Mouse (Mus musculus): Measurements from ENCODE around the gene Gpd2. TPM values are rescaled to one million over a fixed set of nuclear protein-coding genes. Genes with fewer than 3 reads are reported as not detected.

Gpd2 gene
- polyA plus RNA-seq, 1 experiment: 220 TPM

DNA sequence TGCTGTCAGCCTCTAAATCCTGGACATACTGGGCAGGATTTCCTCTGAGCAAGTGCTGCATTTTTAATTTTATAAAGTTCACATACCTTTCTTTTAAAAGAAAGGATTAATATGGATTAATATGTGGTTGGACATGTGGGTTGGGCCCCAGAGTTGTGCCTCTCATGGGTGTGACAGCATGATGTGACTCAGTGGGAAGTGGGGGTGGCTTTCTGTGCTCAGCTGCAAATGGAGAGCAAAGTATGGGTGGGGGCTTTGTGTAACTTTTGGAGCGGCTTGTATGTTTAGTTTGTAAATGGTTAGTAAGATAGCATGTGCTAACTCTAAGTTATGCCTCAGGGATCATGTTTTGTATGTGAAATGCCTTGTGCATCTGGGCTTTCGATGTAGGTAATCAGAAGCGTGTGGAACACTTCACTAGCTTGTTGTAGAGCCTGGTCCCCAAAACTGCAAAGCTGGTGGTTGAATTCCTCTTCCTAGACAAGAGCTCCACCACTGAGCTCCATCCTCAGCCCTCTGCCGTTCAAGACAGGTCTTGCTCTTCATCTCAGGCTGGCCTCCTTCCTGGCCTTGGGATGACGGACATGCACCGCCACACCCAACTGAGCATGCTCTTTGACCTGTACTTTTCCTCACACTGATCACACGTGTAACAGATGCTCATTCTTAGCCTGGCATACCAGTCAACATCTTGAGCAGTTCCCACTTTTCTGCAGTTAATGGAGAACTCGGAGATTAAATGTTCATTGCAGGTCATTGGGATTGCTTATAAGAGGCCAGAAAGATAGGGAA, 24.0 kb downstream of the Gpd2 start:
- TF ChIP-seq CTCF (IDR thresholded peaks at IDR 0.05; ENCODE audit: control insufficient read depth, insufficient read depth, insufficient replicate concordance, low read depth, low read length): no peak
- no peak for TF ChIP-seq POLR2A (IDR thresholded peaks at IDR 0.05; ENCODE audit: control insufficient read depth, low read depth, low read length)
- H3K4me3 ChIP-seq (ENCODE audit: control insufficient read depth, low read depth, low read length): no peak overlapping the region

DNA sequence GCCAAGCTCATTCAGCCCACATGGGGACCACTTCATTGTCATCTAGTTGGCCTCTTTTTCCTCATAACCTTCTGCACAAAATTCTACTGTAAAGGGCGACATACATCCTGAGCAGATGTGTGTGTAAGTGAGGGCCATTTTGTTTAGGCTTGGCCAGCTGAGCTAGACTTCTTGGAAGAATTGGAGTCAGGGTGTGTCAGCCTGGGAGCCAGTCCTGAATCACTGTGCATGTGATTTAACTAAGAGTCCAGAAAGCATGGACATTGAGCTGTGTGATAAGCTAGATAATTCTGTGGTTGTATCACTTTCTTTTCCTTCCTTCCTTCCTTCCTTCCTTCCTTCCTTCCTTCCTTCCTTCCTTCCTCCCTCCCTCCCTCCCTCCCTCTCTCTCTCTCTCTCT, 26.0 kb downstream of the Gpd2 start:
- H3K27ac ChIP-seq (ENCODE audit: control insufficient read depth, insufficient read depth, low read depth, low read length): no peak overlapping the region
- H3K4me3 ChIP-seq (ENCODE audit: control insufficient read depth, low read depth, low read length): peak overlapping the region; percentile 50
- TF ChIP-seq CTCF (IDR thresholded peaks at IDR 0.05; ENCODE audit: control insufficient read depth, insufficient read depth, insufficient replicate concordance, low read depth, low read length): no peak
- TF ChIP-seq POLR2A (IDR thresholded peaks at IDR 0.05; ENCODE audit: control insufficient read depth, low read depth, low read length): no peak
- no peaks in the 10 kb centered on the region for H3K36me3 ChIP-seq (ENCODE audit: control insufficient read depth, insufficient read depth, low read length)
- no peaks in the 10 kb centered on the region for H3K27me3 ChIP-seq (ENCODE audit: control insufficient read depth, insufficient read depth, low read length)
- no peaks in the 10 kb centered on the region for H3K4me1 ChIP-seq (ENCODE audit: control insufficient read depth, insufficient read depth, low read length)

More for the DNA sequence above, 24.0 kb downstream of the Gpd2 start:
- Histone ChIP-seq H3K27me3 (ENCODE audit: control insufficient read depth, insufficient read depth, low read length) (no peaks in the 10 kb centered on the region), H3K27ac (ENCODE audit: control insufficient read depth, insufficient read depth, low read depth, low read length) (no peak overlapping the region), H3K36me3 (ENCODE audit: control insufficient read depth, insufficient read depth, low read length) (no peaks in the 10 kb centered on the region), H3K4me1 (ENCODE audit: control insufficient read depth, insufficient read depth, low read length) (no peaks in the 10 kb centered on the region)

DNA sequence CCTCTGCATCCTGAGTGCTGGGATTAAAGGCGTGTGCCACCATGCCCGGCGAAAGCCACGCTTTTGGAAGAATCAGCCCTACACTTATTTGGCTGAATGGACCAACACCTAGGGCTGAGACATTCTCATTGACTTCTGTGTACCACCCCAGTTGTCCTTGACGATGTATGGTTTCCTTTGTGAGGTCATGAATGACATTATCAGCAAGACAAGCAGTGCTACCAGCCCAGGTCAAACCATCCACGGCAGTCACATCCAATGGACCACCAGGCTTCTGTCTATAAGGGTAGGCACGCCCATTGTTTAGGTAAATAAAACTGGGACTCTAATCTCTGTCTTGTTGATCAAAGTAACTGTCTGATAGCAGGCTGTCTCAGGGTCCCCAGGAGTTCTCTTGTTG, 27.5 kb downstream of the Gpd2 start:
- Histone ChIP-seq H3K4me3 (ENCODE audit: control insufficient read depth, low read depth, low read length) (peak overlapping the region; percentile 85), H3K4me1 (ENCODE audit: control insufficient read depth, insufficient read depth, low read length) (no peaks in the 10 kb centered on the region), H3K27ac (ENCODE audit: control insufficient read depth, insufficient read depth, low read depth, low read length) (peak overlapping the region; percentile 57), H3K27me3 (ENCODE audit: control insufficient read depth, insufficient read depth, low read length) (no peaks in the 10 kb centered on the region), H3K36me3 (ENCODE audit: control insufficient read depth, insufficient read depth, low read length) (no peaks in the 10 kb centered on the region)
- TF ChIP-seq POLR2A (IDR thresholded peaks at IDR 0.05; ENCODE audit: control insufficient read depth, low read depth, low read length): peak; percentile 58; the same call in 1 of the 2 replicates
- TF ChIP-seq CTCF (IDR thresholded peaks at IDR 0.05; ENCODE audit: control insufficient read depth, insufficient read depth, insufficient replicate concordance, low read depth, low read length): no peak

DNA sequence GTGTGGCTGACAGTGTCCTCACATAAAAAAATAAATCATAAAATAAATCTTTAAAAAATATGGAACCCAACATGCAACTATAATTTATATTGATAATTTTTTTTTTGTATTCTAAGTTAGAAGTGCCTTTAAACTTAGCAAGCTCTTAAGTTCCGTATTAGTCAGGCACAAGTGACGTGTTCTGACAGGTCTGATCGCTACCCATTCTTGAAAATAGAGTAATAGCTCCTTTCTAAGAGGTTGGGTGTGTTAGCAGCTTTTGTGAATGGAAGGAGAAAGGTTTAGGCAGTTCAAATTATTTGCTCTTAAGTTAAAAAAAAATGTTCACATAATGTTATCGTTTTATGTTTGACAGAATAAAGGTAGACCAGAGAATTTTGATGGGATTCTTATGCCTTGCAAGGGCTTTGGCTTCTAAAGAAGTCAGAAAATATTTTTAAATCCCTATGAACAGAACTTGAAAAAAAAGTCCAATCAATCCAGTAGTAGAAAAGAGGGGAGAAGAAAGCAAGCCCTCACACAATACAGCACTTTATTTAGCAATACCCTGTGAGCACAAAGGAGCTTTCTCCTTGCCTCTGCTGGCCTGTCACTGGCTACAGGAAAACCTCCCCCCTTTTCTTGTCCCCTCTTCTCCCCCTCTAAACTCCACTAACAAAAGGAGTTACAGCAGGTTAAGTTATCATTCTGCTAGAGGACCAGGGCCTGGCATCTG, 29.4 kb downstream of the Gpd2 start:
- Histone ChIP-seq H3K27me3 (ENCODE audit: control insufficient read depth, insufficient read depth, low read length) (no peaks in the 10 kb centered on the region), H3K4me1 (ENCODE audit: control insufficient read depth, insufficient read depth, low read length) (no peaks in the 10 kb centered on the region), H3K27ac (ENCODE audit: control insufficient read depth, insufficient read depth, low read depth, low read length) (no peak overlapping the region), H3K4me3 (ENCODE audit: control insufficient read depth, low read depth, low read length) (peak overlapping the region; percentile 68), H3K36me3 (ENCODE audit: control insufficient read depth, insufficient read depth, low read length) (no peaks in the 10 kb centered on the region)
- TF ChIP-seq POLR2A (IDR thresholded peaks at IDR 0.05; ENCODE audit: control insufficient read depth, low read depth, low read length): no peak
- TF ChIP-seq CTCF (IDR thresholded peaks at IDR 0.05; ENCODE audit: control insufficient read depth, insufficient read depth, insufficient replicate concordance, low read depth, low read length): no peak

DNA sequence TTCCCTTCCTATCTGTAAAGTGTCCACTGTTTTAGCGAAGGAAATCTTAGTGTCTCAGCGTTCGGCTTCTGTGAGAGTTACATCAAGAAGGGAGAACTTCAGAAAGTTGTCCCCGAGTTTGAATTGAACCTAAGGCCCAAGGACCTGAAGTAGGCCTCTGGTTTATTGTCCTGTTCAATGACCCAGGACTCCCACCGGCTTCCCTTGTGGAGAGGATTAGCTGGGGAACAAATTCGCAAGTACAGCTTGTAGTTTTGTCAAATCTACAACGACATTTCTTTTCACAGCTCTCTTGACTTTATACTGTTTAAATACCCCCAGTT, 29.9 kb downstream of the Gpd2 start:
- Histone ChIP-seq H3K36me3 (ENCODE audit: control insufficient read depth, insufficient read depth, low read length) (no peaks in the 10 kb centered on the region), H3K4me3 (ENCODE audit: control insufficient read depth, low read depth, low read length) (peak overlapping the region; percentile 68), H3K27me3 (ENCODE audit: control insufficient read depth, insufficient read depth, low read length) (no peaks in the 10 kb centered on the region), H3K4me1 (ENCODE audit: control insufficient read depth, insufficient read depth, low read length) (no peaks in the 10 kb centered on the region), H3K27ac (ENCODE audit: control insufficient read depth, insufficient read depth, low read depth, low read length) (no peak overlapping the region)
- TF ChIP-seq POLR2A (IDR thresholded peaks at IDR 0.05; ENCODE audit: control insufficient read depth, low read depth, low read length): no peak
- no peak for TF ChIP-seq CTCF (IDR thresholded peaks at IDR 0.05; ENCODE audit: control insufficient read depth, insufficient read depth, insufficient replicate concordance, low read depth, low read length)

DNA sequence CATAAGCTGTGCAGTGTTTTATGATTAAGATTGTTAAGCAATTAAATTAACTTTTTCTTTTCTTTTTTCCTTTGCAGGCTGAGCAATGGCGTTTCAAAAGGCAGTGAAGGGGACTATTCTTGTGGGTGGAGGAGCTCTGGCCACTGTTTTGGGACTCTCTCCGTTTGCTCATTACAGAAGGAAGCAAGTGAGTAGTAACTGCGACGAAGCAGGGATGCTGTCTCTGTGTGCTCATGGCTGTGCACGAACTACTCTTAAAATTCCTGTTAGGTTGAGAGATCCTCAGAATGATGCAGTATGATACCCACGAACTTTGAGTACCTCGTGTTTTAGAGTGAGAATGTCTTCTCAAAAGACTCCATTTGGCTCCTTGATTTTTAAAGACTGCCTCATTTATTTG, 30.5 kb downstream of the Gpd2 start:
- no peak for TF ChIP-seq POLR2A (IDR thresholded peaks at IDR 0.05; ENCODE audit: control insufficient read depth, low read depth, low read length)
- H3K36me3 ChIP-seq (ENCODE audit: control insufficient read depth, insufficient read depth, low read length): no peaks in the 10 kb centered on the region
- H3K4me3 ChIP-seq (ENCODE audit: control insufficient read depth, low read depth, low read length): peak overlapping the region; percentile 66
- no peaks in the 10 kb centered on the region for H3K27me3 ChIP-seq (ENCODE audit: control insufficient read depth, insufficient read depth, low read length)
- no peaks in the 10 kb centered on the region for H3K4me1 ChIP-seq (ENCODE audit: control insufficient read depth, insufficient read depth, low read length)
- no peak overlapping the region for H3K27ac ChIP-seq (ENCODE audit: control insufficient read depth, insufficient read depth, low read depth, low read length)

DNA sequence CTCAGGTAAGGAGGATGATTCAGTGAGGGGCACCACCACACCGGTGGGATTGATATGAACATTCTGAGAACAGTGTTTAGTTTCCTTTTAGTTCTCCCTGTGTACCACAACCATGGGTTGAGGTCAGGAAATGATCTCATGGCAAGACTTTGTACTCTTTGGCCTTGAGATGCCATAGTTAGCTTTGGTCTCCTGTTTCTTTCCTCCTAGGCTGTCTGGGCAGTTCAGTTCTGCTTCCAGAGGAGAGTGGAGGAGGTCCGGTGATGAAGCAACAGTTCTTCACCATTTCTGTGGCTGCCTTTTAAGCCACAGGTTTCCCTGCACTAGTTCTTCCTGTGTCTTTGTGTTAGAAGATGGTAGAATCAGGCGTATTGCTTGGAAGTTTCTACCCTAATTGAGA, 31.4 kb downstream of the Gpd2 start:
- H3K36me3 ChIP-seq (ENCODE audit: control insufficient read depth, insufficient read depth, low read length): no peaks in the 10 kb centered on the region
- no peaks in the 10 kb centered on the region for H3K4me1 ChIP-seq (ENCODE audit: control insufficient read depth, insufficient read depth, low read length)
- no peak overlapping the region for H3K27ac ChIP-seq (ENCODE audit: control insufficient read depth, insufficient read depth, low read depth, low read length)
- H3K27me3 ChIP-seq (ENCODE audit: control insufficient read depth, insufficient read depth, low read length): no peaks in the 10 kb centered on the region
- TF ChIP-seq CTCF (IDR thresholded peaks at IDR 0.05; ENCODE audit: control insufficient read depth, insufficient read depth, insufficient replicate concordance, low read depth, low read length) (no peak), POLR2A (IDR thresholded peaks at IDR 0.05; ENCODE audit: control insufficient read depth, low read depth, low read length) (no peak)
- H3K4me3 ChIP-seq (ENCODE audit: control insufficient read depth, low read depth, low read length): peak overlapping the region; percentile 4; the same call in 1 of the 2 replicates
